Mouse (Mus musculus) limb, embryonic 14.5 days (tissue): ENCODE data around the gene Dio2. TPM values are rescaled to one million over a fixed set of nuclear protein-coding genes. Genes with fewer than 3 reads are reported as not detected.

Source experiments
- ATAC-seq: fragments of 200-750 bp; cut with Nextera tagmentation; 2 replicates; pipeline ENCODE4 v1.8.0; 2017; ENCODE audit warnings: low read depth, moderate number of reproducible peaks, moderate TSS enrichment; ENCODE audit not compliant: low FRiP score
- DNase-seq: peaks from one replicate; pipeline ENCODE4 v3.0.0-alpha.2; 2015; ENCODE audit warnings: low spot score
- H3K27ac ChIP-seq: fragments of 300-500 bp; sonication (generic); replicated peaks from 2 replicates; pipeline ENCODE4 v1.5.1; 2014; ENCODE audit warnings: low read depth, mild to moderate bottlenecking, low read length, moderate library complexity, mixed read lengths
- H3K27me3 ChIP-seq: fragments of 300-500 bp; sonication (generic); 2 replicates; pipeline ENCODE4 v1.6.1; 2014; ENCODE audit warnings: low read length, mixed read lengths; ENCODE audit not compliant: control insufficient read depth, insufficient read depth
- H3K36me3 ChIP-seq: fragments of 300-500 bp; sonication (generic); 2 replicates; pipeline ENCODE4 v1.6.1; 2014; ENCODE audit warnings: mild to moderate bottlenecking, low read length, moderate library complexity, mixed read lengths; ENCODE audit not compliant: control insufficient read depth, insufficient read depth
- H3K4me1 ChIP-seq: fragments of 300-500 bp; sonication (generic); 2 replicates; pipeline ENCODE4 v1.6.1; 2014; ENCODE audit warnings: antibody characterized with exemption, low read length, mixed read lengths; ENCODE audit not compliant: control insufficient read depth, insufficient read depth
- H3K4me2 ChIP-seq: fragments of 300-500 bp; sonication (generic); replicated peaks from 2 replicates; pipeline ENCODE4 v1.6.1; 2014; ENCODE audit warnings: low read depth, mild to moderate bottlenecking, low read length, moderate library complexity; ENCODE audit not compliant: severe bottlenecking
- H3K4me3 ChIP-seq: fragments of 300-500 bp; sonication (generic); replicated peaks from 2 replicates; pipeline ENCODE4 v1.5.1; 2014; ENCODE audit warnings: low read length
- H3K9ac ChIP-seq: fragments of 300-500 bp; sonication (generic); 2 replicates; pipeline ENCODE4 v1.6.1; 2014; ENCODE audit warnings: mild to moderate bottlenecking, low read depth, low read length, moderate library complexity; ENCODE audit not compliant: severe bottlenecking
- H3K9me3 ChIP-seq: fragments of 300-500 bp; sonication (generic); 2 replicates; pipeline ENCODE4 v1.6.1; 2016; ENCODE audit warnings: low read length; ENCODE audit not compliant: control insufficient read depth
- POLR2A ChIP-seq: fragments of 200-500 bp; IDR thresholded peaks from 2 replicates; pipeline ENCODE4 v1.8.0; 2012; ENCODE audit warnings: inconsistent platforms, mild to moderate bottlenecking, moderate library complexity, borderline replicate concordance; ENCODE audit not compliant: insufficient read depth, insufficient read length; ENCODE audit errors: extremely low read depth
- WGBS: fragments of 180-500 bp; shearing (Covaris S2); extraction: QIAGEN DNeasy Blood & Tissue Kit; methylation state at CpG from one replicate; pipeline ENCODE4 v1.1.7; 2014; 5-methylcytosine and 5-hydroxymethylcytosine counted together
- polyA plus RNA-seq, 2 experiments: library from polyadenylated mRNA; depleted of rRNA in 1 of 2; stranded (reverse) in 1 of 2; unstranded in 1 of 2; fragments of >200 nt; fragmentation: Nextera tagmentation in 1 of 2; extraction: Ambion mirVana in 1 of 2; gene quantifications; 2 replicates each; pipeline versions ENCODE4 v1.2.1 to v1.2.3; 2012 to 2014

Dio2 gene
- polyA plus RNA-seq (2012; rRNA removed) = 0.54 and 0.58 TPM in 2 replicates
- polyA plus RNA-seq (2014; fragmentation: Nextera tagmentation; extraction: Ambion mirVana) = 0.50 and 0.83 TPM in 2 replicates

DNA sequence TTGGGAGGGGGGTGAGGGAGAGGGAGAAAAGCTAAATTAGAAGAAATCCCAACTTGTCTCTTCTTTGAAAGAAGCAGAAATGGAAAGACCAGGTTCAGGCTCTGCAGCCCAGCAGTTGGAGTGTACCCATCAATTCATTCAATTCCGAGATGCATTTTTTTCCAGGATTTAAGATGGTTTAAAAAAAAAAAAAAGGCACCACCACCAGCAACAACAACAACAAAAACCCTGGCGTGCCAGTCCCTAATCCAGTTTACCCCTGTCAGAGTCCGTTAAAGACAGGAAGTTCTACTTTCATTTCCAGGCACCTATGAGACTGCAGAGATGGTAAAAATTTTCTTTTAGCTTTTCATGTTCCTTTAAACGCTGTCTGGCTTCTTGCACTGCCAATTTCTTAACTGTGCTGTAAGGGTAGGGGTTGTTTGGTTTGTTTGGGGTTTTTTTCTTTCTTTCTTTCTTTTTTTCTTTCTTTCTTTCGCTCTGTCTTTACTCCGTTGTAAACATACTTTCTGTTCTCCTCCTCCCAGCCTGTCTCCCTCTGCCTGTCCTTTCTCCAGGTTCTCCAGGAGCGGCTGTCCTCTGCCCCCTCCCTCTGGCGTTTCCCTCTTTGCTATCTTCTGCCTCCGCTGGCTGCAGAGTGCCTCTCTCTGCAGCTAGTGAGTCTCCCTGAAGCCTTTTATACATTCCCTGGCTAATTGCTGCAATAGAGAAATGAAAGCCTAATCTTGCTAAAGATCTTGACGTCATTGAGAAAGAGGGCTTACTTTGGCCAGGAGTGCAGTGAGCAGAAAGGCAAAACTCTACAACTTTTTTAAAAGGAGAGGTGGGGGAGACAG, at the start of gene Dio2:
TSS of gene Dio2 (minus strand) at position 51 of the 836 bp plus-strand sequence.
- H3K27me3 ChIP-seq = no peaks in the 10 kb centered on the region
- DNase-seq = no peak
- WGBS = 16% methylated on average over 10 of the region's 10 CpGs
- no peak for TF ChIP-seq POLR2A
- no peak for ATAC-seq
- H3K4me1 ChIP-seq = no peaks in the 10 kb centered on the region
- peak within 1 kb of the TSS; percentile 46 for H3K9ac ChIP-seq
- H3K9me3 ChIP-seq = no peaks in the 10 kb centered on the region
- H3K4me2 ChIP-seq = peak within 1 kb of the TSS; percentile 53
- no peaks in the 10 kb centered on the region for H3K36me3 ChIP-seq
- H3K27ac ChIP-seq = no peak within 1 kb of the TSS
- H3K4me3 ChIP-seq = peak within 1 kb of the TSS; percentile 30

DNA sequence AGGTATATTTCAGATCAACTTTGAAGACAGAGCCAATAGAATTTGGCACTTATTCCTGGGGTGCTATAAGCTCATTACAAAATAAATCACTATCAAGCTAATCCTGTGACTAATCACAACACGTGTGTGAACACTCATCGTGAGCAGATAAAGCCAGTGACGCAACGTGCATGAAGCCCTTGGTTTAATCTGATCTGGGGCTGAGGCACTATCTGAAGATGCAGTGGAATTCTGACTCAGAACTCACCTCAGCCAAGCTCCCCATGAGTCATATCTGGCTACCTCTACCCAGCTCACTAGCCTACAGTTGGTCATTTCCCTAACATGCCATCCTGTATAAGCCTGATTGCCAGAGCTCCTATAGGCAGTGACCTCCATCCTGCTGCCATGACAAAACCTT, 43.2 kb upstream of the Dio2 start:
- WGBS = 90% methylated on average over 4 of the region's 4 CpGs
- Histone ChIP-seq H3K36me3 (no peaks in the 10 kb centered on the region), H3K27ac (no peak overlapping the region), H3K4me1 (no peaks in the 10 kb centered on the region), H3K4me3 (no peak overlapping the region), H3K27me3 (no peaks in the 10 kb centered on the region), H3K9me3 (no peaks in the 10 kb centered on the region), H3K9ac (no peak overlapping the region), H3K4me2 (no peak overlapping the region)
- no peak for DNase-seq
- no peak for TF ChIP-seq POLR2A
- no peak for ATAC-seq

- TF ChIP-seq POLR2A = no peak
- Histone ChIP-seq H3K4me1 (no peaks in the 10 kb centered on the region), H3K27ac (no peak overlapping the region), H3K4me3 (no peak overlapping the region), H3K27me3 (no peaks in the 10 kb centered on the region), H3K4me2 (no peak overlapping the region), H3K9me3 (no peaks in the 10 kb centered on the region), H3K36me3 (no peaks in the 10 kb centered on the region), H3K9ac (no peak overlapping the region)
- DNase-seq (no peak), ATAC-seq (no peak)
These were observed 6.5 kb upstream of the Dio2 start for GRCm38 (mm10) chr12:90744752-90745151.

DNA sequence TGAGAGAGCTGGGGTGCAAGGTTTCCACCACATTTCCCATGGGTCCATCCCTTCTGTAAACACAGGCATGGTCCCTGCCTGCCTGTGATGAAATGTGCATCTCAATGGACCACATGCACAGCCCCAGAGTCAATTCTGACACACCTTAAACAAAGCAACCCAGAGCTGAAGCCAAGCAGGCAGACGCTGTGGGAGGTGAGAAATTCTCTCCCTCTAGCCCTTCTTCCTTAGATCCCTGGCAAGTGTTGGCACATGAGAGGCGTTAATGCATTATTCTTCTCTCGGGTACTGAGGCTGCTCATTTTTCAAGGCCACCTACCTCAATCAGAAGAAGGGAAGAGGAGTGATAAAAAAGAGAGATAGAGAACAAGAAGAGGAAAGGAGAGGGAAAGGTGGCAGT, 5.4 kb upstream of the Dio2 start:
- DNase-seq (no peak), ATAC-seq (no peak)
- no peak overlapping the region for H3K27ac ChIP-seq
- no peak overlapping the region for H3K4me2 ChIP-seq
- no peak overlapping the region for H3K9ac ChIP-seq
- WGBS = 41% methylated on average over 3 of the region's 3 CpGs
- H3K9me3 ChIP-seq = no peaks in the 10 kb centered on the region
- no peaks in the 10 kb centered on the region for H3K4me1 ChIP-seq
- H3K36me3 ChIP-seq = no peaks in the 10 kb centered on the region
- no peak overlapping the region for H3K4me3 ChIP-seq
- no peaks in the 10 kb centered on the region for H3K27me3 ChIP-seq
- TF ChIP-seq POLR2A = no peak

- Histone ChIP-seq H3K36me3 (no peaks in the 10 kb centered on the region), H3K4me3 (no peak overlapping the region), H3K4me1 (no peaks in the 10 kb centered on the region), H3K27me3 (no peaks in the 10 kb centered on the region), H3K9me3 (no peaks in the 10 kb centered on the region), H3K9ac (no peak overlapping the region), H3K4me2 (no peak overlapping the region), H3K27ac (no peak overlapping the region)
- WGBS = 35% methylated on average over 2 of the region's 2 CpGs
- DNase-seq (peak; percentile 48), ATAC-seq (no peak)
- TF ChIP-seq POLR2A = no peak
These were observed 2.2 kb upstream of the Dio2 start for GRCm38 (mm10) chr12:90740468-90740867.
